Comparison of ENCODE assay signal across 7 mouse cellular contexts in the genomic region with DNA sequence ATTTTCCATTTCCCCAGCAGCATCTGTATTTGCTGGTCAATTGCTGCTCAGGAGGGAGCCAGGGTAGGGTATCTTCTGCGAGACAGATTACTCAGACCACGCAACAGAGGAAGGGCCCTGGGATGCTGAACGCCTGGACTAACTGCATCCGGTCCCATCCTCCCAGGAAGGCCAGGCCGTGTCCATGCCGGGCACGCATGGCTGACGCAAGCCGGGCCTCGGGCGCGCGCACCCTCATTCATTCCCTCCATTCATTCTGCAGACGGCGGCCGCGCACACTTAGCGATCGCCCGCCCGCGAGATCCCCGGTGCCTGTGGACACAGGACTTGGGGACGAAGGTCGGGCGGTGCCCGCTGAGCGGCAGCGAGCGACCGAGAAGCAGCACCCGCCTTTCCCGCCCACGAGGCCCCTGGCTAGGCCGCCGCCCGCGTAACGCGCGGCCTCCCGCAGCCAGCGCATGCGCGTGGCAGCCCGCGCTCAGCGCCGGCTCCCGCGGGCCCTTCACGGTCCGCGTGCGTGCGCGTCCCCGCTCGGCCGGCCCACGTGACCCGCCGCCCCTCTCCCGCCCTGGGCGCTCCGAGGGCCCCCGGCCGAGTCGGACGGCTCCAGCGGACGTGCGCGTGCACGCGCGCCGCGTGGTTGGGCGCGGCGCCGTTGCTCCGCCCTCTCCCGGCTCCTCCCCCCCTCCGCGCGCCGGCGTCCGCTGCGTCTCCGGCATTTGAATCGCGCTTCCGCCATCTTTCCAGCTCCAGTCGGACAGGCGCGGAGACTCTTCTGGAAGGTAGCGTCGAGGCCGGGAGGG. TPM values are rescaled to one million over a fixed set of nuclear protein-coding genes. Genes with fewer than 3 reads are reported as not detected.
DNase-seq lines count a peak whose midpoint lies in the region; ATAC-seq lines count a peak whose summit lies in the region.

A gene (plus strand): TSS at position 573 of the 803 bp plus-strand sequence.

- H3K27me3 ChIP-seq in embryonic facial prominence, embryonic 10.5 days (replicated peaks; ENCODE audit: low read depth, poor library complexity, severe bottlenecking): no peaks in the 10 kb centered on the region
- H3K27me3 ChIP-seq in limb, embryonic 10.5 days (ENCODE audit: low read depth, poor library complexity, severe bottlenecking): no peaks in the 10 kb centered on the region
- H3K27me3 ChIP-seq in midbrain, embryonic 13.5 days: no peaks in the 10 kb centered on the region

- ATAC-seq in granulocyte monocyte progenitor cell, adult 5-6 weeks (replicated peaks; ENCODE audit: poor library complexity, severe bottlenecking): peak; percentile 77
- ATAC-seq in midbrain, embryonic 13.5 days: peak; percentile 93

- peaks cover 21% of the 10 kb centered on the region for H3K4me1 ChIP-seq in embryonic facial prominence, embryonic 10.5 days
- peaks cover 15% of the 10 kb centered on the region; the same call in 1 of the 2 replicates for H3K4me1 ChIP-seq in limb, embryonic 10.5 days
- H3K4me1 ChIP-seq in midbrain, embryonic 13.5 days (replicated peaks): peaks cover 22% of the 10 kb centered on the region

- no peaks in the 10 kb centered on the region for H3K9me3 ChIP-seq in embryonic facial prominence, embryonic 10.5 days
- H3K9me3 ChIP-seq in limb, embryonic 10.5 days (replicated peaks): no peaks in the 10 kb centered on the region
- H3K9me3 ChIP-seq in midbrain, embryonic 13.5 days: no peaks in the 10 kb centered on the region

- peak within 1 kb of the TSS; percentile 89 for H3K4me2 ChIP-seq in midbrain, embryonic 13.5 days (replicated peaks)

- peaks cover 39% of the 10 kb centered on the region for H3K36me3 ChIP-seq in embryonic facial prominence, embryonic 10.5 days (replicated peaks)
- peaks cover 39% of the 10 kb centered on the region for H3K36me3 ChIP-seq in limb, embryonic 10.5 days
- peaks cover 18% of the 10 kb centered on the region for H3K36me3 ChIP-seq in midbrain, embryonic 13.5 days

- DNase-seq in adrenal gland, postnatal 10 days: peak; percentile 97
- peak; percentile 97 for DNase-seq in embryonic facial prominence, embryonic 10.5 days (ENCODE audit: low spot score)
- peak; percentile 93 for DNase-seq in kidney, adult 11 months
- DNase-seq in limb, embryonic 10.5 days (ENCODE audit: low spot score): peak; percentile 96
- DNase-seq in spleen, adult 12 weeks (ENCODE audit: low spot score): peak; percentile 95

- peak within 1 kb of the TSS; percentile 93 for H3K9ac ChIP-seq in midbrain, embryonic 13.5 days (replicated peaks)

- H3K27ac ChIP-seq in embryonic facial prominence, embryonic 10.5 days (replicated peaks): peak within 1 kb of the TSS; percentile 99
- H3K27ac ChIP-seq in limb, embryonic 10.5 days: peak within 1 kb of the TSS; percentile 99
- peak within 1 kb of the TSS; percentile 97 for H3K27ac ChIP-seq in midbrain, embryonic 13.5 days

- peak within 1 kb of the TSS; percentile 91 for H3K4me3 ChIP-seq in embryonic facial prominence, embryonic 10.5 days
- peak within 1 kb of the TSS; percentile 82 for H3K4me3 ChIP-seq in limb, embryonic 10.5 days
- H3K4me3 ChIP-seq in midbrain, embryonic 13.5 days (replicated peaks): peak within 1 kb of the TSS; percentile 90

- under 1% methylated on average over 102 of the region's 102 CpGs for WGBS in embryonic facial prominence, embryonic 10.5 days
- WGBS in limb, embryonic 10.5 days: under 1% methylated on average over 102 of the region's 102 CpGs
- under 1% methylated on average over 100 of the region's 102 CpGs for WGBS in midbrain, embryonic 13.5 days

RNA-seq across cellular contexts. Expression of the gene that starts here (rescaled TPM):
- 100 to 1,000 TPM; 183 to 187 TPM for total RNA-seq in adrenal gland, postnatal 10 days (2021)
- polyA plus RNA-seq in embryonic facial prominence, embryonic 10.5 days (2016; fragmentation: Nextera tagmentation; extraction: Ambion mirVana): 958 and 1,014 TPM in 2 replicates
- 440 and 513 TPM in 2 replicates for total RNA-seq in granulocyte monocyte progenitor cell, adult 5-6 weeks (2014; fragmentation: Nextera tagmentation)
- 599 and 620 TPM in 2 replicates for total RNA-seq in granulocyte monocyte progenitor cell, adult 5-6 weeks (2017)
- 933 and 1,138 TPM in 2 replicates for polyA plus RNA-seq in limb, embryonic 10.5 days (2016; fragmentation: Nextera tagmentation; extraction: Ambion mirVana)
- 529 and 559 TPM in 2 replicates for polyA plus RNA-seq in midbrain, embryonic 13.5 days (2015; fragmentation: Nextera tagmentation; extraction: Ambion mirVana)

Comparison
In these comparisons a context has a peak if more than half of its experiments do, and no peak if none do; other contexts are left out.
1. Peak in every context shown above with its lines: DNase-seq, ATAC-seq, H3K4me3 ChIP-seq and H3K27ac ChIP-seq.